Mouse (Mus musculus): ENCODE results near the gene Inpp5e.
"Not testable (repeated sequence)": the region's sequence is repeated elsewhere in the genome, so short reads cannot be mapped to it uniquely, and the experiment has no call there.

The Inpp5e gene

DNA sequence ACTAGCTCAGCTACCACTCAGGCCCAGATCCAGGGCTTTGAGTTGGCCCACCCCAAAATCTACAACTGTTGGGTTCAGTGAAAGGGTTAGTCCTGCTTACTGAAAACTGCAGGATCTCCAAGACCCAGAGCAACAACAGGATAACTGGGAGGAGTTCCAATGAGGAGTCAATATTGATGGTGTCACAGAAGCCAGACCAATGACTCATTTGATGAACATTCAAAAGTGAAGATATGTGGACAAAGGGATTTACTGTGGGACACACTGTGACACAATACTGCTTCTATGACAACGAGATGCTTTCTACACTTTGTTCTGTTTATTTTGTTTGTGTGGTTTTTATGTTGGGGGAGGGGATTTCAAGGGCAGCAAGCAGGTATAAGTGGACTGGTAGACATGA lies 9.1 kb upstream of the Inpp5e start:
- DNase-seq (ENCODE audit: low read depth, low spot score), result no peak

DNA sequence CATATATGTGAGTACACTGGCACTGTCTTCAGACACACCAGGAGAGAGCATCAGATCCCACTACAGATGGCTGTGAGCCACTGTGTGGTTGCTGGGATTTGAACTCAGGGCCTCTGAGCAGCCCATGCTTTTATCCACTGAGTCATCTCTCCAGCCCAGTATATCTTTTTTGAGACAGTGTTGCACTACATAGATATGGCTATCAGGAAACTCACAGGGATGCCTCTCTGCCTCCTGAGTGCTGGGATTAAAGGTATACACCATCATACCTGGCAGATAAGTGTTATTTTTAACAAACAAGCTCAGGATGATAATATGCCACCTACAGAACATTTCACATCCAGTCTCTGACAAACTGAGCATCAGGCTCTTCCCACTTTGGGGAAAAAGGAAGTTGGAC lies 8.1 kb upstream of the Inpp5e start:
- no peak for DNase-seq (ENCODE audit: low read depth, low spot score)

DNA sequence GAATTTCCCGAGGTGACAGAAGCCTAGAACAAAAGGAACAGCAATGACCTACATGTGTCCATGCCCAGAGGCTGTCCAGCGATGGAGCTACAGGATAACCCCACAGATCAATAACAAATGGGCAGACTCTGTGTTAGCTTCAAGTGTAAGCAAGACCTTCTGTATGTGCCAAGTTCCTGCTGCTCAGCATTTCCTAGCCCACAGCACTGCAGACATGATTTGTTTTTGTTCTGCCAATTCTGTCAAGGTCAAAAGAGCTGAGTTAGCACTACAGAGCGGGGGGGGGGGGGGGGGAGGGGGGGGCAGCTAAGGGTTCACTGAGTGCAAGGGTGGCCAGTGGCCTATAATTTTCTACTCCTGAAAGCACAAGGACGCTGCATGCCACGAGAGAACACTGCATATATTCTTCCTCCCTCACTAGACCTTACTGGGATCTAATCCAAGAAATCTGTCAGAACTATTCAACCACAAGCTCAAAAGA lies 2.0 kb upstream of the Inpp5e start:
- no peak for DNase-seq (ENCODE audit: low read depth, low spot score)

DNA sequence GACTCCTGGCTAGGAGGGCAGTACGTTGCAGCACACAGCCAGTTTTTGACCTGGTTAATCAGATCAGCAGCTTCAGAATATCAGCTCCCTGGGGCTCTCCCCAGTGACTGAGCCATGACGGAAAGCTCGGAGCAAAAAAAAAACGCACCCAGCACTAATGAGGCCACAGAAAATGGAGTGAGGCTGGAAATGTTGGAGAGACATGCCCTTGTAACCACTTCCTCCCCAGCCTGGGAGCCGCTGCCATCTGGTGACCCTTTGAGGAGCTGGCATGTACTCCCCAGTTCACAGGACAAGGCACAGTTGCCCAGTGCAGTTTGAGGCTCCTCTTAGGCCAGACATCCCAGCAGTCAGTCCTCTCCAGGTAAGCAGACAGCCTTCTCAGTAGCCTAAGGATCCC lies 1.1 kb upstream of the Inpp5e start:
- DNase-seq (ENCODE audit: low read depth, low spot score), result no peak

DNA sequence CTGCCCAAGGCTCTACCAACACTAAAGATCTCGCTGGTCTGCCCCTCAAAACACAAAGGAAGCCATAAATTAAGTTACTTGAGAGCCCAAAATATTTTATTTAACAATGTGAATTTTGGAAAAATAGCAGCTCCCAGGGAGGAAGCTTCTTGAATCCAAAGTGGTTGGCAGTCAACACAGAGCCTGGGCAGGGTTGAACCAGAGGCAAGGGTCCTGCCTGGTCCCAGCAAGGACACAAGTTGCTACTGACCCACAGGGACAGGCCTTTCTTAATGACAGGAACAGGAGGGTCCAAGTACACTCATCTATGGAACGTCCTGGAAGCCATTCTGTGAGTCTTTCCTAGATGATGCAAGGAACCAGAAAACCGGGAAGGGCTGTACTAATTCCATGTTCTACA lies 359 bp upstream of the Inpp5e start:
- DNase-seq (ENCODE audit: low read depth, low spot score), result no peak

DNA sequence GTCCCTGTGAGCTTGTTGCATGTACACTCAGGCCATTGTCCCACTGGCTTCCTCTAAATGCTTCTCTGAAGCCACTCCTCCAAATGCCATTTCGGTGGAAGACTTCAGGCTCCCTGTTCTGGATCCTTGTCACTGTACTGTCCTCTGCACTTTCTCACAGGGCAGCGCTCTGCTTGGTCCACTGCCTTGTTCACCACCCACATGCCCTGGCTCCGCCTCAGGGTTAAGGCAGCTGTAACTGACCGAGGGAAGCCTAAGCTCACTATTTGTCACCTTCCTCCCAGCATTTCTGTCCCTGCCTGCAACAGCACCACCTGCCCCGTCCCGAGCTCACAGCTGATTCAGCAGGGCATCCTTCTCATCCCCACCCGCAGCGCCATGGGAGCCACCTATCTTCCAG lies 5.7 kb downstream of the Inpp5e start:
- no peak for DNase-seq (ENCODE audit: low read depth, low spot score)

DNA sequence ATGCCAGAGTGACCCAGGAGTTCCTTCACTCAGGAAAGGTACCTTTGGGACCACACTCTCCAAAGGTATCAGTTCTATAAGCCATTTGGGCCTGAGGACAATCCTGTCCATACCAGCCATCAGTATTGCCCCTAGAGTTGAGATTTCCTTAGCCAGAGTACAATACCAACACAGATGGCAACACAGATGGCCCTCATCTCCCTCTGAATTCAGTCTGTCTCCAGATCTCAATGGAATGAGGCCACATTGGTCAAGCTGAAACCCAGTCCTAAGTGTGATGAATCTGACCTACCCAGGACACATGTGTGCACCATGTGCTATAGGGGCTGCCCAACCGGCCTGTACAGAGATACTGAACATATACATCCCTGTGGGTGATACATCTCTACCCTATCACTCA lies 6.7 kb downstream of the Inpp5e start:
- DNase-seq (ENCODE audit: low read depth, low spot score), result no peak

DNA sequence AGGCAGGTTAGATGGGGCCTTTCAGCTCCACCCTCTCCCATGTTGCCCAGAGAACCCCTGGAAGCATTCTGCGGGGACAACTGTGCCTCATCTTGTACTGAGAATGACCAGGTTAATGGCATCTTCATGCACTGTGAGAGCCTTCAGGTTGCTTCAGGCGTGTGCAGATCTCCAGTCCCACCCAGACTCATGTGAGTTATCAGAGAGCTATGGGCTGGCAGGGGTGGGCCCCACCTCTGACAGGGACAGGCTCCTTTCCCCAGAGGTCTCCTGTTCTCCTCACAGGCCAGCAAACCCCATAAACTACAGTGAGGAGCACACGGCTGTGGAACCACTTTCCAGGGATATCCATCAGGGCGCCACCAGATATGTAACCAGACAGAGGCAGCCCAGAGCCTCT lies 8.0 kb downstream of the Inpp5e start:
- no peak for DNase-seq (ENCODE audit: low read depth, low spot score)

DNA sequence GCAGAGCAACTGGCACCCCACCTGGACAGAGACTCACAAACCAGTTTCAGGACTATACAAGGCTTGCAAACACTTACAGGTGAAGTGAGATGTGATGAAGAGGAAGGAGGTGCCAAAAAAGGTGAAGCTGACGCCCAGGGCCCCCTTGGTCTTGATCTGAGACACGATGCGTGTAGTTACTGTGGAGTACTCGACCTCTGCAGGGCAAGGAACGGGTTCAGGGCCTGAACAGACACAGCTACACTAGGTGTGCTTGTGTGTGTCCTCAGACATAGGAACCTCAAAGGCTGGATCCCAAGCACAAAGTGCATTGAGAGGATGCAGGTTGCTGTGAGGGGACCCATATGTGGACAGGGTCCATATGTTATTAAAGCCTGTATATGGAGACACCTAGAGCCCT lies 8.7 kb downstream of the Inpp5e start:
- no peak for DNase-seq (ENCODE audit: low read depth, low spot score)

DNA sequence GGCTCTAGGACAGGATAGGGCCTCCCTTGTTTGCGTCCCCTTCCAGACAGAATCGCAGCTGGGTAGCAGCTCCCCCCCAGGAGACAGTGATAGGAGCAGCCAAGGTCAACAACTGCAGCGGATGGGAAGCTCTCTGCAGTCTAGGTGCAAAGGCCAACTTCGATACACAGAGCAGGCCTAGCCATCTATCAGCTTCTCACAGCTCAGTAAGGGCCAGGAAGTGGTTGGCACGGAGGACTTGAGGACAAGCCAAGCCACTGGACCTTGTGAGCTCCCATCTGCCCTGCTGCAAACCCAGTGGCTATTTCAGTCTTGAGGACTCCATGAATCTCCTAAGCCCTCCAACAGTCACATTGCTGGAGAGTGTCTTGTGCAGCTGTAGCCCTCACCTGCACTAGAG lies 9.4 kb downstream of the Inpp5e start:
- no peak for DNase-seq (ENCODE audit: low read depth, low spot score)

DNA sequence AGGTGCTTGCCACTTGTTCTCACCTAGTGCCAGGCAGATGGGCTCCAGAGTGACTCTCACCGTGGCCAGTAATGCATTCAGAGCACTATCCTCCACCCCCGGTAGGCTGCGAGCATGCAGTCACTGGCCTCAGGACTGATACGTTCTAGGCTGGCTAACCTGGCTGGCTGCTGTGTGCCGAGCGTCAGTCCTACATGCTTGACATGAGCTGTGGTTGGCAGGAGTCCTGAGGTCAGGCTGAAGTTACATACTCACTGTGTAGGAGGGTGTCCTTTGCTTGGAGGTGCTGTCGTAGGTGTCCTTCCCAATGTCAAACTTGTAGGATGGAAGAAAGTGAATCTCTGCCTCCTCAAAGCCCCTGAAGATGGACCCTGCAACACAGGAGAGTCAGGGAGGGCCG lies 10.0 kb downstream of the Inpp5e start:
- no peak for DNase-seq (ENCODE audit: low read depth, low spot score)

DNA sequence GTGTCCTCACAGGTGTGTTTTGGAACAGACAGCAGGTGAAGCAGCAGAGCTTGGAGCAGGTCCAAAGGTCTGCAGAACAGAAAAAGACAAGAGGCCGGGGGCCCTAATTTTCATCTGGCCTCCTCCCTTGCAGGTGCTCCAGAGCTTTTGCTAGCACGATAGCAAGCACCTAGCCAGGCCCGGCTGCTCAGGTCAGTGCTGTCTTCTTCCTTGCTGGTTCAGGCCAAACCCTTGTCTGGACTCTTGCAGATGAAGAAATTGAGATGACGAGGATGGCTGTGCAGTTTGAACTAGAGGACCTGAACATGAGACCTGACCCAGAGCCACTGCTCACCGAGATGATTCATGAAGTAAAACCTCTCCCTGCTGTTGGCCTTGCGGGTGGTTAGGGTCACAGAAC lies 17.4 kb downstream of the Inpp5e start:
- DNase-seq (ENCODE audit: low read depth, low spot score), result no peak

DNA sequence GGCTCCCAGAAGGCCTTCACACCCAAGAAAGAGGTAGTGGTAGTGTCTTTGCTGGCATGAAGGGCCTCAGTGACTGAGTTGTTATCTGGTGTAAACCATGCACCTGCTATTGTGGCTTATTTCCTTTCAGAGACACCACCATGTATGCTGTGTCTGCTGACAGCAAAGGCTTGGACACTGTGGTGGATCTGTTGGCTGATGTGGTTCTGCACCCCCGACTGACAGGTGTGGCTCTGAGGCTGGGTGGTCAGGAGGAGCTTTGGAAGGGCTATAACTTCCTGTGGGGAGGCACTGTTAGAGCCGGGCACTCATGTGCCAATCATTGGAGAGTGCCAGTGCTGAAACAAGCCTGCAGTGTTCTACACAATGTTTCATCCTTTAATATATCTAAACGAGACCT lies 18.0 kb downstream of the Inpp5e start:
- DNase-seq (ENCODE audit: low read depth, low spot score), result no peak

DNA sequence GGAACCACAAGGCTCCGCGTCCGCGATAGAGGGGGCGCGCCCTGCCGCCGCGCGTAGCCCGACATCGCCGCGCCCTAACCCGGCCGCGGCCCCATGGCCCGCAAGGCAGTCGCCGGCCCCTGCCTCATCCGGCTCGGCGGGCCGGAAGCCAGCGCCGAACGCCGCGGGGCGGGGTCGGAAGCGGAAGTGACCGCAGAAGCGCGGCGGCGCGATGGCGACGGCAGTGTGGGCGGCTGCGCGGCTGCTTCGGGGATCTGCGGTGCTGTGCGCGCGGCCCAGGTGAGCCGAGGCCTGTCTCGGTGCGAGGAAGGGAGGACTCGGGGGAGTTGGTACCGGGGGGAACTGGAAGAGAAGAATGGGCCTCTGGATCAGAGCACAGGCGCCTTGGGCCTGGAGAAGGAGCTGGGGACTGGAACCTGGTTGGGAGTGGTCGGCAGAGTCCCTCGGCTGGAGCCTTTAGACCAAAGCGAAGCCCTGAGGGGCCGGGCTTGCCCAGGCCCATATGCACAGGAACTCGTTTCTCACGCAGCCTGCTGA lies 19.8 kb downstream of the Inpp5e start, which contains the start of the genes Entr1 and Pmpca:
Gene Entr1 (minus strand): TSS at position 163 of the 537 bp plus-strand sequence.
Gene Pmpca (plus strand): TSS at position 186 of the 537 bp plus-strand sequence.
- peak; percentile 80 for DNase-seq (ENCODE audit: low read depth, low spot score)

DNA sequence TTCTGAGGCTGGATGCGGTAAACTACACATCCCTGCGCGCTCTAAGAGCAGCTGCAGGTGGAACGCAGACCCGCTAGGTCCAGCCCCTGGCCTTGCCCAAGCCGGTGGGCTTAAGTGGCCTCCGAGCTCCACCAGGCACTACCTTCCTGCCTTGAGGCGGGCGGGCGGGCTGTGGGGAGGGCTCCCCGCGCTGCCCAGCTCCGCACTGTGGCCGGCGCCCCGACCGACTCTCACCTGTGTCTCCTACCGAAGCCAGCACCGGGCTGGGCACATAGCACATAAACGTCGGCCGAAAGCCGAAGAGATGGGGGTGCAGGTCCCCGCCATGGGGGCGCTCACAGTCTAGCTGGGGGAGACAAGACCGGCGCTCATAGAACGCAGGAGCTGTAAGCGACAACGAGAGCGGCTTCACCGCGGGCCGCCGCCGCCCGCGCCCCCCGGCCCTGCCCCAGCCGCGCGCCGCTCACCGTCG lies 20.3 kb downstream of the Inpp5e start:
- no peak for DNase-seq (ENCODE audit: low read depth, low spot score)

DNA sequence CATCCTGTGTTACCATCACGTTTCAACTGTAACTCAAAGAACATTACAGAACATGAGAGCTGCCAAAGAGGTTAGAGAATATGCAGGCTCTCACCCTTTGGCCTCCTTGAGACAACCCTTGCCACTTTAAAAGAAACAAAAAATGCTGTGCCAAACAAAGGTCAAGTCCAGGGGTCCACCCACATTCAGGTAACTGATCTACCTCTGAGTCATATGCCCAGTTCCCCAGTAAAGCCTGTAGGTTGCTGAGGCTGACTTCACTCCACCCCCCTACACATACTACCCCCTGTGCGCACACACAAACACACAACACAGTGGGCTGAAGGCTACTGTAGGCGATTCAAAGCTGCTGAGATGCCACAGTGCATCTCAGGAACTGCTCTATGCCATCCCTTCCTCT lies 21.3 kb downstream of the Inpp5e start:
- DNase-seq (ENCODE audit: low read depth, low spot score), result no peak

DNA sequence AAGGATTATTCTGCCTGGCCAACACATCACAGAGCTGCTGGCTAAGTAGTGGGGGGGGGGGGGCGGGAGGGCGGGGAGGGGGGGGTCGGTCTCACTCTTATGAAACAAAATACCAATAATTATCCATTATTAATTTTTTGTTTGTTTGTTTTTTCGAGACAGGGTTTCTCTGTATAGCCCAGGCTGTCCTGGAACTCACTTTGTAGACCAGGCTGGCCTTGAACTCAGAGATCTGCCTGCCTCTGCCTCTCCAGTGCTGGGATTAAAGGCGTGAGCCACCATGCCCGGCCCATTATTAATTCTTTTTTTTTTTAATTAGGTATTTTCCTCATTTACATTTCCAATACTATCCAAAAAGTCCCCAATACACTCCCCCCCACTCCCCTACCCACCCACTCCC lies 28.1 kb downstream of the Inpp5e start:
- DNase-seq (ENCODE audit: low read depth, low spot score), result not testable (repeated sequence)

DNA sequence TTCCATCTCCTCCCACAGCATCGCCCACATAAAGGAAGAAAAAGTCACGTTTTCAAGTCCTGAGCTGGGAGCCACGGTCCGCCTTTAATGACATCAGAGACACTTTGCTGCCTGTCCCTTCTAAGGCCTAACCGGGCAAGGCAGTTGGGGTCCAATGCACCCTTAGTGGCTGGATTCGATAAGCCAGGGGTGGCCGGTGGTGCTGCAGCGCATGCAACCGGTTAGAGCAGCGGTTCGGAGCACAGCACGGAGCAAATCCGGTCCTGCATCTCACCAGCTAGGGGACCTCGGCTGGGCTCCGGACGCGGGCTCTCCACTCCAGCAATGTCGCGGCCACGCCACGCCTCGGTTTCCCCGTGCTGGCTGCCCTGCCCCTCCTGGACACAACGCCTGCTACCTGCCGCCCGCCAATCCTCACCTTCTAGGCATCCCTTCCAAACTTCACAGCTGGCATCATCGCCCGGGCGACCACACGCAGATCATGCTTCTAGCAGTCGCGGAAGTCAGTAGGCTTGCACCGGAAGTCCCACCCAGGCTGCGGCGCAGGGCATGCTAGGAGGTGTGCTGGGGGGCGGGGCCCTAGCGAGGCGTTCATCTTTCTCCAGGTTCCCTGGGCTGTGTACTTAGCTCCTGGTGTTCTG lies 28.8 kb downstream of the Inpp5e start, which contains the start of gene Snapc4:
Gene Snapc4 (minus strand): TSS at position 523 of the 641 bp plus-strand sequence.
- peak; percentile 82 for DNase-seq (ENCODE audit: low read depth, low spot score)

DNA sequence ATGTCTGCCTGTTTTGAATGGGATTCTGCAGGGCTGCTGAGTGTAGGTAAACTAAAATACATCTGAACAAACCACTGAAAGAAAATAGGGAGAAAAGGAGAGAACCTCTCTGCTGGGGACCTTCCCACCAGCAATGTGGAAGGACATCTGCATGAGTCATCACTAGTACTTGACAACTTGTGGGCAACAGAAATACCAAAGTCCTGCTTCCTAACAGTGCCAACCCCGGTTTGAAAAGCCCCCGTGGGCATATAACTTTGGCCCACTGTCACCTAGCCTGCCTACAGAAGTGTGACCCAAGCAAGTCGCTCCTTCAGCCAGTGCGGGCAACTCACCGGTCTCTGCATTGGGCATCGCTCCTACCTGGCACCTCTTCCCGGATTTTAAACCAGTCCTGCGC lies 36.6 kb downstream of the Inpp5e start:
- no peak for DNase-seq (ENCODE audit: low read depth, low spot score)

DNA sequence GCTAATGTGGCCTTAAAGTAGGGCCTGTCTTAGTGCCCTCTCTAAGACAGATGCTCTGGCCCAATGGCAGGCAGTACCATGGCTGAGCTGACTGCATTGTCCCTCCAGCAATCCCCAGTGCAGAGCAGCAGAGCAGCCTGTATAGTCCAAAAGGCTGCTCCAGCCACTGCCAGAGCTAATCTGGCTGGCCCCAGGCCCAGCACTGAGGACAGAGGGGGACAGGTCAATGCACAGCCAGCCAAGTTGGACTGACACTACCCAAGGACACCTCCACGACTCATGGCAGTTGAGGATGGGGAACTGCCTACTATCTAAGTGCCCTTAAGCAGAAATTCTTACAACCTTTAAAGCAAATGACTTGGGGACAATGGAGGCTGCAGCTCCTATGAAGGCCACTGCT lies 40.4 kb downstream of the Inpp5e start:
- no peak for DNase-seq (ENCODE audit: low read depth, low spot score)

DNA sequence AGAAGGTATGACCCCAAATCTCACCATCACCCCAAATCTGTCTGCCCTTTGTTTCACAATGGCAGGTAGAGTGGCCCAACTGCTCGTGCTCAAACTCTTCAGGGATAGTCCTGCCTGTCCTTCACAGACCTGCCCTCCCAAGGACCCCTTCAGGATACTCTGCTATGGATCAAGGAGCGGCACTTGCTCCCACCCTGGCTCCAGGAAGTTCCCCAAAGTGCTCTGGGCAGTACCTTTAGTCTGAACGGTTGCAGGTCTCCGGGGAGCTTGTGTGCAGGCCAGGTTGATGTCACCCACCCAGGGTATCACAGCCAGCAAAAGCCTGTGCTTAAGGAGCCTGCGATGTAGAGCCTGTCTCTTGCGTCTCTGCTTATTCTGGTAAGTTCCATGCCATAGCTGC lies 41.1 kb downstream of the Inpp5e start:
- DNase-seq (ENCODE audit: low read depth, low spot score), result no peak

DNA sequence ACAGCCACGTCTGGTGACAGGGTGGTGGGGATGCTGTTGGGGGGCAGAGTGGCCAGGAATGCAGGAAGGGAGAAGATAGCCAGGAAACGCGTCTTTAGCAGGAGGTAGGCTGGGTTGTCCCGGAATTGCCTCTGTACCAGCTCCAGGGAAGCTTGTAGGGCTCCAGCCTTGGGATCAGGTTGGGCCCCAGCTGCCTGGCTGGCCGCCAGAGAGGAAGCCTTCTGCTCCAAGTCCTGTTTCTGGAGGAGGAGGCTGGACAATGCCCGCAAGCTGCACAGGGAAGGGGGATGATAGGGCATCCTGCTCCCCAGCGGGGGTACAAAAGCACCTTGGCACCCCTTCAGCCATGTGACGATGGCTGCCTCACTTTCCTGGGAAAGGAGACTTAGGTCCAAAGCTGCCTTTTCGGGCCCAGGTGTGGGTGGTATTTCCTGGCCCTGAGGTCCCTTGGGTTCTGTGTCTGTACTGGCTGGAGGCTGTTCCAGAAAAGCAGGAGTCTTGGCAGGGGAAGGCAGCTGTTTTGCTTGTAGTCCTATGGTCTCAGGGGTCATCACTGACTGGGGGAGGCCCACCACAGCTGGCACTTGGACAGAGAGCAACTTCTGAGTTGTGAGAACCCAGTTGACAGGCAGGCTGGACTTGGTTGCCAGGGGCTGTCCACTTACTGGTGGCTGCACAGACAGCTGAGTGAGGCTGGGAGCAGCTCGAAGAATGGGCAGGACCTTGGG lies 44.1 kb downstream of the Inpp5e start:
- no peak for DNase-seq (ENCODE audit: low read depth, low spot score)

DNA sequence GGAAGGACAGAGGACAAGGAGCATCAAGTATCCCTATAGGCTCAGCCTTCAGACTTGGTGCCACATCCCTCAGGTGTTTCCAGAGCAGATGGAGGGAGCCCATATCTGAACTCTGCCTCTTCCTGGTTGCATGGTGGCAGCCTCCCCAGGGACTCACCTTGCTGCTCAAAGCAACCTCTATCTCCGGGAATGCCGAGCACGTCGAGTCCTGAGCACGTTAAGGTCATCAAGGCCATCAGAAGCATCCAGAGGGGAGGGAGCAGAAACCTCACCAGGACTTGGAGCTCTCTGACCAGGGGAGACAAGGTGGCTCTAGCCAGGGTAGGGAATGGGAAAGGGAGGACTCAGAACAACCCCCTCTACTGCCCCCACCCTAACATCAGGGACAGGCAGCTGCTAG lies 45.5 kb downstream of the Inpp5e start:
- no peak for DNase-seq (ENCODE audit: low read depth, low spot score)
